Mouse (Mus musculus) cerebellum, adult 8-10 months (tissue): ENCODE measurements around the gene Irx3.

ENCODE experiments used
- DNase-seq: peaks from one replicate; pipeline ENCODE4 v3.0.0; 2022

The Irx3 gene

GRCm38 (mm10) chr8:91801839-91802238 lies at the start of gene Irx3:
Gene Irx3 (minus strand): TSS chr8:91802067.
- peak; percentile 52 for DNase-seq

GRCm38 (mm10) chr8:91851359-91851758 lies 49.5 kb upstream of the Irx3 start:
- no peak for DNase-seq

- DNase-seq, result no peak
Measured at GRCm38 (mm10) chr8:91849984-91850383, 48.1 kb upstream of the Irx3 start.

- DNase-seq, result no peak
Measured at GRCm38 (mm10) chr8:91849529-91849928, 47.7 kb upstream of the Irx3 start.

GRCm38 (mm10) chr8:91845641-91846040 lies 43.8 kb upstream of the Irx3 start:
- no peak for DNase-seq

- no peak for DNase-seq
Measured at GRCm38 (mm10) chr8:91837131-91837530, 35.3 kb upstream of the Irx3 start.

- DNase-seq, result no peak
Measured at GRCm38 (mm10) chr8:91836685-91837084, 34.8 kb upstream of the Irx3 start.

- no peak for DNase-seq
Measured at GRCm38 (mm10) chr8:91827661-91828060, 25.8 kb upstream of the Irx3 start.

GRCm38 (mm10) chr8:91827192-91827591 lies 25.3 kb upstream of the Irx3 start:
- DNase-seq, result no peak

GRCm38 (mm10) chr8:91823357-91823756 lies 21.5 kb upstream of the Irx3 start:
- DNase-seq, result no peak

GRCm38 (mm10) chr8:91822746-91823145 lies 20.9 kb upstream of the Irx3 start:
- DNase-seq, result no peak

GRCm38 (mm10) chr8:91821976-91822375 lies 20.1 kb upstream of the Irx3 start:
- DNase-seq, result no peak

- no peak for DNase-seq
Measured at GRCm38 (mm10) chr8:91819778-91820177, 17.9 kb upstream of the Irx3 start.

- no peak for DNase-seq
Measured at GRCm38 (mm10) chr8:91818784-91819183, 16.9 kb upstream of the Irx3 start.

- no peak for DNase-seq
Measured at GRCm38 (mm10) chr8:91814106-91814505, 12.2 kb upstream of the Irx3 start.

GRCm38 (mm10) chr8:91806720-91807241 lies 4.9 kb upstream of the Irx3 start:
- DNase-seq, result no peak

- DNase-seq, result no peak
Measured at GRCm38 (mm10) chr8:91806084-91806719, 4.3 kb upstream of the Irx3 start.

GRCm38 (mm10) chr8:91805254-91805671 lies 3.4 kb upstream of the Irx3 start:
- no peak for DNase-seq

GRCm38 (mm10) chr8:91804403-91805253 lies 2.8 kb upstream of the Irx3 start:
- no peak for DNase-seq

GRCm38 (mm10) chr8:91803515-91804402 lies 1.9 kb upstream of the Irx3 start:
- DNase-seq, result no peak

- DNase-seq, result no peak
Measured at GRCm38 (mm10) chr8:91802401-91803322, 795 bp upstream of the Irx3 start.
